Comparison of ENCODE assay signal across 8 mouse cellular contexts in the genomic region with DNA sequence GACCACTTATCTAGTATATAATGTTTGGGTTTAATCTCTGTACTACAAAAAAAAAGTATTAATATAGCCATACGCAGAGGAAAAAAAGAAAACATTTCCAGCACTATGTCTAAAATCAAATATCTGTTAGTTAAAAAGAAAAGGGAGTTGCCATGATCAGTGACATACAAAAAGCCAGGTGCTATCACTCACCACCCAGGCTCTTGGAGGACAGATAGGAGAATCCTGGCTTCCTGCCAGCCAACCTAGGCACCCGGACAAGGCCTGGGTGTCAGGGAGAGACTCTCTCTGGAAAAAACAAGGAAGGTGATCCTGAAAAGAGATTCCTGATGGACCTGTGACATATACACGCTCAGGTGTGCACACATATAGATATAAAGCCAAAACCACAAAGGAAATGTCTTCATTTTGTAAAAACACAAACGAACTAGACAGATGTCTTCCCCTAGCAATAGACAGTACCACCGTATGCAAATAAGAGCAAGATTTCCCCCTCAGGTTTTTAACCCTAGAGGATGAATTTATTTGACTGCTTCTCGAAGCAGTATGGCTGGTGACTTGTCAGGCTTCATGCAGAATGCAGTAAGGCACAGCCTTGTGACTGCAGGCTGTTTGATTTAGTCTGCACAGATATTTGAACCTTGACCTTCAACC. TPM values are rescaled to one million over a fixed set of nuclear protein-coding genes. Genes with fewer than 3 reads are reported as not detected.
DNase-seq lines count a peak whose midpoint lies in the region; ATAC-seq and TF ChIP-seq lines count a peak whose summit lies in the region.

No protein-coding gene starts in this region.

- no peak overlapping the region; the same call in 1 of the 2 replicates for H3K9ac ChIP-seq in limb, embryonic 14.5 days (ENCODE audit: low read depth, low read length, severe bottlenecking)

- H3K4me1 ChIP-seq in limb, embryonic 14.5 days (ENCODE audit: control insufficient read depth, insufficient read depth, low read length), result peaks cover 7% of the 10 kb centered on the region; the same call in 1 of the 2 replicates

- H3K27me3 ChIP-seq in limb, embryonic 14.5 days (ENCODE audit: control insufficient read depth, insufficient read depth, low read length), result no peaks in the 10 kb centered on the region
- no peaks in the 10 kb centered on the region for H3K27me3 ChIP-seq in splenic B cell, adult 2 months (ENCODE audit: control insufficient read depth, insufficient read depth, low read length, poor library complexity, severe bottlenecking)

- H3K27ac ChIP-seq in limb, embryonic 14.5 days (replicated peaks; ENCODE audit: low read depth, low read length), result no peak overlapping the region

- 65% methylated on average over 6 of the region's 6 CpGs for WGBS in limb, embryonic 14.5 days

- no peak for TF ChIP-seq POLR2A in limb, embryonic 14.5 days (IDR thresholded peaks at IDR 0.05; ENCODE audit: borderline replicate concordance, extremely low read depth, insufficient read depth, insufficient read length)

- no peaks in the 10 kb centered on the region for H3K9me3 ChIP-seq in limb, embryonic 14.5 days (ENCODE audit: control insufficient read depth, low read length)

- H3K4me2 ChIP-seq in limb, embryonic 14.5 days (replicated peaks; ENCODE audit: low read depth, low read length, severe bottlenecking), result peak overlapping the region; percentile 65

- H3K4me3 ChIP-seq in limb, embryonic 14.5 days (replicated peaks; ENCODE audit: low read length), result 0 out of 2 replicates have a peak overlapping the region, but pooled peaks have one; percentile 28

- DNase-seq in cerebellum, adult 8-10 months, result no peak
- DNase-seq in spleen, postnatal 36 days (ENCODE audit: low spot score in 2 of 2), result peak; percentile 19 to 39
- DNase-seq in spleen, adult 12 weeks (ENCODE audit: low spot score), result no peak
- no peak for DNase-seq in limb, embryonic 14.5 days (ENCODE audit: low spot score)
- peak; percentile 63 for DNase-seq in splenic B cell, adult 2 months (ENCODE audit: low read depth, low spot score)
- DNase-seq in frontal cortex, adult 2 months (ENCODE audit: extremely low spot score in 1 of 2, low spot score in 1 of 2), result no peak
- no peak for DNase-seq in layer of hippocampus, postnatal 36 days

- H3K36me3 ChIP-seq in limb, embryonic 14.5 days (ENCODE audit: control insufficient read depth, insufficient read depth, low read length), result no peaks in the 10 kb centered on the region
- H3K36me3 ChIP-seq in splenic B cell, adult 2 months (ENCODE audit: control insufficient read depth, insufficient read depth, low read length, poor library complexity, severe bottlenecking), result no peaks in the 10 kb centered on the region

- ATAC-seq in cerebellum, adult (ENCODE audit: insufficient number of reproducible peaks, low FRiP score, low TSS enrichment), result peak; percentile 2; the same call in 1 of the 2 replicates
- no peak for ATAC-seq in limb, embryonic 14.5 days (ENCODE audit: low FRiP score, low read depth)

RNA-seq across cellular contexts. Expression of a gene that starts 0.6 kb away (rescaled TPM):
- 1.6 and 2.2 TPM in 2 replicates for polyA plus RNA-seq in limb, embryonic 14.5 days (2012; rRNA removed)
- 0.98 and 1.0 TPM in 2 replicates for polyA plus RNA-seq in limb, embryonic 14.5 days (2014; fragmentation: Nextera tagmentation; extraction: Ambion mirVana)
- 3.8 and 4.5 TPM in 2 replicates for polyA plus RNA-seq in frontal cortex, adult 2 months (2012; rRNA removed)
- total RNA-seq in layer of hippocampus, postnatal 36 days (2021), result 1 to 10 TPM; 3.3 to 3.5 TPM

Comparison
In these comparisons a context has a peak if more than half of its experiments do, and no peak if none do; other contexts are left out.
1. DNase-seq: peak in spleen, postnatal 36 days (2 of 2) and splenic B cell, adult 2 months (single experiment); none in cerebellum, adult 8-10 months (single experiment), spleen, adult 12 weeks (single experiment), limb, embryonic 14.5 days (single experiment), frontal cortex, adult 2 months (0 of 2) and layer of hippocampus, postnatal 36 days (0 of 2).